Comparison of ENCODE assay signal across 8 mouse cellular contexts in the genomic region with DNA sequence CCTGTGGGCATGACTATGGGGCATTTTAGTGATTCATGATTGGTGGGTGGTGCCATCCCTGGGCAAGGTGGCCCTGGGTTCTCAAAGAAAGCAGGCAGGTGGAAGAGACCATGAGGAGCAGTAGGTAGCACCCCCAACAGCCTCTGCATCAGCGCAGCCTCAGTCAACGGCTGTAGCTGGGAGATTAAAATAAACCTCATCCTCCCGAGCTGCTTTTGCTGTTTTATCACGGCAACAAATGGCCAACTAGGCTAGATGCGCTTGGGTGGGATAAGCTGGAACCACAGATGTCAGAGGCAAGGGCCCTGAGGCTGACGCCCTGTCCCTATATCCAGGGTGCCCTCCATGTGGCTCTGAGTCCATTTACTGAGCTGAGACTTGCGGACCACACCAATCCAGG. TPM values are rescaled to one million over a fixed set of nuclear protein-coding genes. Genes with fewer than 3 reads are reported as not detected.
DNase-seq lines count a peak whose midpoint lies in the region; ATAC-seq lines count a peak whose summit lies in the region.

No protein-coding gene starts in this region.

- peak overlapping the region; percentile 60 for H3K4me3 ChIP-seq in megakaryocyte, embryonic 14.5 days (replicated peaks)
- H3K4me3 ChIP-seq in forebrain, embryonic 14.5 days (ENCODE audit: low read depth, low read length) = peak overlapping the region; percentile 97
- H3K4me3 ChIP-seq in liver, embryonic 12.5 days = peak overlapping the region; percentile 73; the same call in 1 of the 2 replicates
- H3K4me3 ChIP-seq in stomach, embryonic 16.5 days (replicated peaks; ENCODE audit: low read length) = peak overlapping the region; percentile 80

- 68% methylated on average over 7 of the region's 7 CpGs for WGBS in forebrain, embryonic 14.5 days
- WGBS in liver, embryonic 12.5 days (ENCODE audit: insufficient replicate concordance) = 30% methylated on average over 7 of the region's 7 CpGs
- WGBS in stomach, embryonic 16.5 days = 79% methylated on average over 7 of the region's 7 CpGs

- peak overlapping the region; percentile 95 for H3K27ac ChIP-seq in forebrain, embryonic 14.5 days (ENCODE audit: low read depth, low read length)
- peak overlapping the region; percentile 73 for H3K27ac ChIP-seq in liver, embryonic 12.5 days
- no peak overlapping the region for H3K27ac ChIP-seq in stomach, embryonic 16.5 days (ENCODE audit: low read length)

- peak overlapping the region; percentile 99 for H3K9ac ChIP-seq in forebrain, embryonic 14.5 days (ENCODE audit: low read length)
- peak overlapping the region; percentile 80; the same call in 1 of the 2 replicates for H3K9ac ChIP-seq in liver, embryonic 12.5 days
- H3K9ac ChIP-seq in stomach, embryonic 16.5 days (ENCODE audit: low read length) = peak overlapping the region; percentile 98

- H3K4me1 ChIP-seq in megakaryocyte, embryonic 14.5 days = peaks cover 67% of the 10 kb centered on the region
- H3K4me1 ChIP-seq in forebrain, embryonic 14.5 days (ENCODE audit: control insufficient read depth, insufficient read depth, low read length) = peaks cover 28% of the 10 kb centered on the region
- peaks cover 59% of the 10 kb centered on the region for H3K4me1 ChIP-seq in liver, embryonic 12.5 days
- peaks cover 25% of the 10 kb centered on the region for H3K4me1 ChIP-seq in stomach, embryonic 16.5 days (ENCODE audit: control insufficient read depth, insufficient read depth, low read length)

- peaks cover 42% of the 10 kb centered on the region for H3K36me3 ChIP-seq in megakaryocyte, embryonic 14.5 days (replicated peaks; ENCODE audit: low read length)
- H3K36me3 ChIP-seq in forebrain, embryonic 14.5 days (ENCODE audit: control insufficient read depth, insufficient read depth, low read length) = peaks cover 55% of the 10 kb centered on the region
- H3K36me3 ChIP-seq in liver, embryonic 12.5 days = peaks cover 33% of the 10 kb centered on the region
- peaks cover 16% of the 10 kb centered on the region for H3K36me3 ChIP-seq in stomach, embryonic 16.5 days (ENCODE audit: control insufficient read depth, insufficient read depth, low read length)

- peak overlapping the region; percentile 98 for H3K4me2 ChIP-seq in forebrain, embryonic 14.5 days (ENCODE audit: low read length)
- H3K4me2 ChIP-seq in liver, embryonic 12.5 days = peak overlapping the region; percentile 94
- peak overlapping the region; percentile 80 for H3K4me2 ChIP-seq in stomach, embryonic 16.5 days (ENCODE audit: low read depth, low read length)

- H3K27me3 ChIP-seq in megakaryocyte, embryonic 14.5 days (replicated peaks) = peaks cover 15% of the 10 kb centered on the region
- H3K27me3 ChIP-seq in forebrain, embryonic 14.5 days (replicated peaks; ENCODE audit: control insufficient read depth, insufficient read depth, low read length) = no peaks in the 10 kb centered on the region
- peaks cover 8% of the 10 kb centered on the region; the same call in 1 of the 2 replicates for H3K27me3 ChIP-seq in liver, embryonic 12.5 days (replicated peaks)
- H3K27me3 ChIP-seq in stomach, embryonic 16.5 days (ENCODE audit: control insufficient read depth, insufficient read depth, low read length) = no peaks in the 10 kb centered on the region

- no peak for DNase-seq in forebrain, embryonic 14.5 days (ENCODE audit: low spot score)
- no peak for DNase-seq in ovary, adult 18-20 months (ENCODE audit: low spot score)
- no peak for DNase-seq in left cerebral cortex, adult 8-10 months (ENCODE audit: low spot score in 2 of 2)
- no peak for DNase-seq in thymus, postnatal 4 days

- no peak for ATAC-seq in megakaryocyte, adult 5-6 weeks (ENCODE audit: poor library complexity, severe bottlenecking)
- no peak for ATAC-seq in forebrain, embryonic 14.5 days
- peak; percentile 68 for ATAC-seq in liver, embryonic 12.5 days
- ATAC-seq in stomach, embryonic 16.5 days (ENCODE audit: insufficient read depth, low FRiP score) = no peak

- no peaks in the 10 kb centered on the region for H3K9me3 ChIP-seq in megakaryocyte, embryonic 14.5 days
- H3K9me3 ChIP-seq in forebrain, embryonic 14.5 days (replicated peaks; ENCODE audit: control insufficient read depth, low read length) = no peaks in the 10 kb centered on the region
- no peaks in the 10 kb centered on the region for H3K9me3 ChIP-seq in liver, embryonic 12.5 days (replicated peaks)
- no peaks in the 10 kb centered on the region for H3K9me3 ChIP-seq in stomach, embryonic 16.5 days (replicated peaks; ENCODE audit: control insufficient read depth, low read length)

RNA-seq across cellular contexts. Expression of a gene that starts 2.8 kb away (rescaled TPM):
- polyA plus RNA-seq in megakaryocyte, embryonic 14.5 days (2012; ENCODE audit: insufficient read depth, low replicate concordance) = 17.2 and 29.0 TPM in 2 replicates
- 2.4 and 2.6 TPM in 2 replicates for total RNA-seq in megakaryocyte, adult 5-6 weeks (2015)
- 2.6 and 5.0 TPM in 2 replicates for total RNA-seq in megakaryocyte, adult 5-6 weeks (2017)
- polyA plus RNA-seq in forebrain, embryonic 14.5 days (2014; fragmentation: Nextera tagmentation; extraction: Ambion mirVana) = 16.9 and 17.8 TPM in 2 replicates
- polyA plus RNA-seq in liver, embryonic 12.5 days (2016; fragmentation: Nextera tagmentation; extraction: Ambion mirVana) = 2.1 TPM in 2 replicates
- 3.0 and 4.1 TPM in 2 replicates for polyA plus RNA-seq in stomach, embryonic 16.5 days (2015; fragmentation: Nextera tagmentation; extraction: Ambion mirVana)
- total RNA-seq in left cerebral cortex, adult 8-10 months (2022) = 10 to 100 TPM; 18.9 to 20.3 (median 19.6) TPM

RNA-seq across cellular contexts. Expression of a gene that starts 14.6 kb away (rescaled TPM):
- 199 and 247 TPM in 2 replicates for polyA plus RNA-seq in megakaryocyte, embryonic 14.5 days (2012; ENCODE audit: insufficient read depth, low replicate concordance)
- 38.8 and 40.6 TPM in 2 replicates for total RNA-seq in megakaryocyte, adult 5-6 weeks (2015)
- total RNA-seq in megakaryocyte, adult 5-6 weeks (2017) = 39.8 and 40.0 TPM in 2 replicates
- polyA plus RNA-seq in forebrain, embryonic 14.5 days (2014; fragmentation: Nextera tagmentation; extraction: Ambion mirVana) = 216 and 221 TPM in 2 replicates
- 134 and 140 TPM in 2 replicates for polyA plus RNA-seq in liver, embryonic 12.5 days (2016; fragmentation: Nextera tagmentation; extraction: Ambion mirVana)
- 131 and 139 TPM in 2 replicates for polyA plus RNA-seq in stomach, embryonic 16.5 days (2015; fragmentation: Nextera tagmentation; extraction: Ambion mirVana)
- 100 to 1,000 TPM; 146 to 152 (median 149) TPM for total RNA-seq in left cerebral cortex, adult 8-10 months (2022)

RNA-seq across cellular contexts. Expression of a gene that starts 21.9 kb away (rescaled TPM):
- polyA plus RNA-seq in megakaryocyte, embryonic 14.5 days (2012; ENCODE audit: insufficient read depth, low replicate concordance) = 441 and 1,591 TPM in 2 replicates
- total RNA-seq in megakaryocyte, adult 5-6 weeks (2015) = 107 and 108 TPM in 2 replicates
- total RNA-seq in megakaryocyte, adult 5-6 weeks (2017) = 122 and 129 TPM in 2 replicates
- polyA plus RNA-seq in forebrain, embryonic 14.5 days (2014; fragmentation: Nextera tagmentation; extraction: Ambion mirVana) = 628 and 893 TPM in 2 replicates
- polyA plus RNA-seq in liver, embryonic 12.5 days (2016; fragmentation: Nextera tagmentation; extraction: Ambion mirVana) = 594 and 628 TPM in 2 replicates
- polyA plus RNA-seq in stomach, embryonic 16.5 days (2015; fragmentation: Nextera tagmentation; extraction: Ambion mirVana) = 669 and 707 TPM in 2 replicates
- 100 to 1,000 TPM; 332 to 408 (median 366) TPM for total RNA-seq in left cerebral cortex, adult 8-10 months (2022)

RNA-seq across cellular contexts. Expression of a gene that starts 28.4 kb away (rescaled TPM):
- polyA plus RNA-seq in megakaryocyte, embryonic 14.5 days (2012; ENCODE audit: insufficient read depth, low replicate concordance) = not detected in 2 replicates
- not detected in 2 replicates for total RNA-seq in megakaryocyte, adult 5-6 weeks (2015)
- total RNA-seq in megakaryocyte, adult 5-6 weeks (2017) = not detected in 2 replicates
- polyA plus RNA-seq in forebrain, embryonic 14.5 days (2014; fragmentation: Nextera tagmentation; extraction: Ambion mirVana) = 1.2 and 1.9 TPM in 2 replicates
- 0.06 and 0.10 TPM in 2 replicates for polyA plus RNA-seq in liver, embryonic 12.5 days (2016; fragmentation: Nextera tagmentation; extraction: Ambion mirVana)
- 0.14 and 0.61 TPM in 2 replicates for polyA plus RNA-seq in stomach, embryonic 16.5 days (2015; fragmentation: Nextera tagmentation; extraction: Ambion mirVana)
- total RNA-seq in left cerebral cortex, adult 8-10 months (2022) = 10 to 100 TPM; 27.8 to 29.4 (median 28.7) TPM

RNA-seq across cellular contexts. Expression of a gene that starts 36.5 kb away (rescaled TPM):
- polyA plus RNA-seq in megakaryocyte, embryonic 14.5 days (2012; ENCODE audit: insufficient read depth, low replicate concordance) = 27.2 and 34.8 TPM in 2 replicates
- total RNA-seq in megakaryocyte, adult 5-6 weeks (2015) = 0.07 TPM in 1 of 2 replicates, not detected in the other
- not detected in 2 replicates for total RNA-seq in megakaryocyte, adult 5-6 weeks (2017)
- polyA plus RNA-seq in forebrain, embryonic 14.5 days (2014; fragmentation: Nextera tagmentation; extraction: Ambion mirVana) = 0.48 and 0.52 TPM in 2 replicates
- polyA plus RNA-seq in liver, embryonic 12.5 days (2016; fragmentation: Nextera tagmentation; extraction: Ambion mirVana) = 2.4 and 2.9 TPM in 2 replicates
- polyA plus RNA-seq in stomach, embryonic 16.5 days (2015; fragmentation: Nextera tagmentation; extraction: Ambion mirVana) = 22.0 and 24.0 TPM in 2 replicates
- 10 to 100 TPM; 10.7 to 12.1 (median 11.5) TPM for total RNA-seq in left cerebral cortex, adult 8-10 months (2022)
